Mouse (Mus musculus) C2C12 (cell line): ENCODE measurements around the gene Mtr. TPM values are rescaled to one million over a fixed set of nuclear protein-coding genes. Genes with fewer than 3 reads are reported as not detected.

Experiments used
- H3K27me3 ChIP-seq: one replicate; pipeline ENCODE4 v1.6.1; 2011; ENCODE audit not compliant: control insufficient read depth, insufficient read depth, insufficient read length
- H3K36me3 ChIP-seq: one replicate; pipeline ENCODE4 v1.6.1; 2011; ENCODE audit not compliant: control insufficient read depth, insufficient read depth
- H3K4me3 ChIP-seq: one replicate; pipeline ENCODE4 v1.5.1; 2011; ENCODE audit warnings: mild to moderate bottlenecking, control low read depth; ENCODE audit not compliant: poor library complexity, insufficient read depth, severe bottlenecking
- H3K79me2 ChIP-seq: one replicate; pipeline ENCODE4 v1.6.1; 2011; ENCODE audit not compliant: control insufficient read depth, insufficient read depth
- H3K79me3 ChIP-seq: one replicate; pipeline ENCODE4 v1.6.1; 2011; ENCODE audit warnings: low read depth, control low read depth
- H3ac ChIP-seq: one replicate; pipeline ENCODE3; 2011; ENCODE audit warnings: low read depth; ENCODE audit not compliant: control insufficient read depth, insufficient read length
- CEBPB ChIP-seq: IDR thresholded peaks from one replicate; pipeline ENCODE4 v1.6.1; 2011; ENCODE audit warnings: low read depth, mild to moderate bottlenecking, control low read depth, moderate library complexity
- CTCF ChIP-seq: IDR thresholded peaks from one replicate; pipeline ENCODE4 v1.5.1; 2011; ENCODE audit not compliant: control insufficient read depth, insufficient read depth, insufficient read length
- FOSL1 ChIP-seq: IDR thresholded peaks from one replicate; pipeline ENCODE4 v1.8.0; 2011; ENCODE audit warnings: mild to moderate bottlenecking, low read length; ENCODE audit not compliant: poor library complexity, insufficient read depth, severe bottlenecking
- MAX ChIP-seq: IDR thresholded peaks from one replicate; pipeline ENCODE4 v1.6.1; 2011; ENCODE audit warnings: mild to moderate bottlenecking, control low read depth
- MYOD1 ChIP-seq: IDR thresholded peaks from one replicate; pipeline ENCODE4 v1.6.1; 2011; ENCODE audit warnings: low read depth; ENCODE audit not compliant: control insufficient read depth, insufficient read length
- MYOG ChIP-seq: IDR thresholded peaks from one replicate; pipeline ENCODE4 v1.6.1; 2011; ENCODE audit not compliant: control insufficient read depth, insufficient read length; ENCODE audit errors: extremely low read depth
- USF1 ChIP-seq: IDR thresholded peaks from one replicate; pipeline ENCODE4 v1.6.1; 2011; ENCODE audit warnings: low read depth, mild to moderate bottlenecking, control low read depth, moderate library complexity
- polyA plus RNA-seq: library from polyadenylated mRNA; unstranded; fragments of >200 nt; fragmentation: generic; extraction: Trizol; gene quantifications from one replicate; pipeline ENCODE4 v1.2.1, GENCODE M21; 2012; ENCODE audit warnings: missing spikeins

Gene Mtr
- polyA plus RNA-seq, 1 experiment = 5.6 TPM

- Histone ChIP-seq H3K79me2 (peaks cover 45% of the 10 kb centered on the region), H3K27me3 (no peaks in the 10 kb centered on the region), H3ac (peak overlapping the region; percentile 30), H3K36me3 (peaks cover 15% of the 10 kb centered on the region), H3K79me3 (peaks cover 29% of the 10 kb centered on the region), H3K4me3 (peak overlapping the region; percentile 3)
- TF ChIP-seq MAX = no peak
- no peak for TF ChIP-seq CEBPB
- no peak for TF ChIP-seq CTCF
- TF ChIP-seq MYOG = no peak
- TF ChIP-seq MYOD1 = no peak
- TF ChIP-seq USF1 = no peak
- TF ChIP-seq FOSL1 = no peak
These were observed 1.8 kb downstream of the Mtr start for GRCm38 (mm10) chr13:12255911-12256705.

DNA sequence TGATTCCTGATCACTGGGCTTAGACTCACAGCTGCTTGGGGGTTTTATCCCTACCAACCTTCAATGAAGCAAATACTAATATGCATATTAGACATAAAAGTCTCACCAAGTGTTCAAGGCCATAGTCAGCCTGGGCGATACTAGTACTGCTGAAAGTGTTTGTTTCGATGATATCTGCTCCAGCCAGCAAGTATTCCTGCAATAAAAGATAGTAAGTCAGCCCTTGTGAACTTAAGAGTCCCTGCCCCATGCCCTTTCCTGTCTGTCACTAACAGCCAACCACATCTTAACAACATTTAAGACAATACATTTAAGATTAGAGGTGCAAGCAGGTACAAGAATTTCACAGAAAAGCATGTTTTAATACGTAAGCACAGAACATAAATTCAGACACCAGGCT is 7.4 kb downstream of the Mtr start:
- TF ChIP-seq MYOG = no peak
- no peak for TF ChIP-seq MAX
- no peak for TF ChIP-seq MYOD1
- TF ChIP-seq USF1 = no peak
- TF ChIP-seq CEBPB = no peak
- TF ChIP-seq FOSL1 = no peak
- no peak for TF ChIP-seq CTCF

GRCm38 (mm10) chr13:12249195-12249898 is 8.6 kb downstream of the Mtr start:
- no peaks in the 10 kb centered on the region for H3K27me3 ChIP-seq
- TF ChIP-seq MYOG (no peak), FOSL1 (no peak), MAX (no peak), MYOD1 (no peak), CTCF (no peak), USF1 (no peak), CEBPB (no peak)
- H3K79me3 ChIP-seq = peaks cover 9% of the 10 kb centered on the region
- peaks cover 49% of the 10 kb centered on the region for H3K36me3 ChIP-seq
- peaks cover 10% of the 10 kb centered on the region for H3K79me2 ChIP-seq
- no peak overlapping the region for H3ac ChIP-seq
- H3K4me3 ChIP-seq = no peak overlapping the region

More for the DNA sequence above, 7.4 kb downstream of the Mtr start:
- Histone ChIP-seq H3K79me2 (peaks cover 21% of the 10 kb centered on the region), H3K27me3 (no peaks in the 10 kb centered on the region), H3K4me3 (no peak overlapping the region), H3K79me3 (peaks cover 15% of the 10 kb centered on the region), H3ac (no peak overlapping the region), H3K36me3 (peaks cover 53% of the 10 kb centered on the region)

DNA sequence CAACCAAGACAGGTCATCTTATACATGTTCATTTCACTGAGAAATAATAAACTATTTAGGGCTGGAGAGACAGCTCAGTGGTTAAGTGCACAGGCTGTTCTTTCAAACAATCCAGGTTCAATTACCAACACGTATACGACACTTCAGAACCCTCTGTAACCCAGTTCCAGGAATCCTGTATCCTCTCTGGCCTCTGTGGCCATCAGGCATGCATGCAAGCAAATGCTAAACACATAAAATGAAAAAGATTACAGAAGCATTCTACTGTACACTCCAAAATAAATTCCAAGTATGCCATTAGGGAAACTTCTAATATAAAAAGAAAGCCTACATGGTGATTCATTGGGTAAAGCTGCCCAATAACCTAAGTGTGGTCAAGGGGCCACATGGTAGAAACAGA is 12.0 kb downstream of the Mtr start:
- Histone ChIP-seq H3K79me2 (no peaks in the 10 kb centered on the region), H3K4me3 (no peak overlapping the region), H3K79me3 (no peaks in the 10 kb centered on the region), H3K27me3 (no peaks in the 10 kb centered on the region), H3K36me3 (peaks cover 71% of the 10 kb centered on the region), H3ac (no peak overlapping the region)
- TF ChIP-seq USF1 = no peak
- TF ChIP-seq FOSL1 = no peak
- no peak for TF ChIP-seq MYOG
- TF ChIP-seq MYOD1 = no peak
- TF ChIP-seq MAX = no peak
- no peak for TF ChIP-seq CEBPB
- TF ChIP-seq CTCF = no peak

DNA sequence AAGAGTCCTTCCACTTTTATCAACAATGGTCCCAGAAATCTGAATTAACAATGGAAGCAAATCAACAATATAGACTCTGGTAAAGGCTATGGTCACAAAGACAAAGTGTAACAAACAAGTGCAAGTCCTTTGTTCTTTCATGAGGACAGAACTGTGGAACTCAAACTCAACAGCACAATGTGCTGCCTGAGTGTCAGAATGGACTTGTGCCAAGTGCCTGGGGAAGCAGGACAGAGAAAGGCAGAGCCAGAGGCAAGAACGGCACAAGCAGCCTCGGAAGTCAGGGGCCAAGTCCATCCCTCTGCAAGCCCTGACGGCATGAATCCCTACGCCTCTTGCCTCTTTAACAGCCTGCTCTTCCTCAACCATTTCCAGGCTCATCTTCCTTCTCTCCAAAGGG is 13.9 kb downstream of the Mtr start:
- no peak overlapping the region for H3ac ChIP-seq
- no peak overlapping the region for H3K4me3 ChIP-seq
- peaks cover 61% of the 10 kb centered on the region for H3K36me3 ChIP-seq
- no peaks in the 10 kb centered on the region for H3K79me2 ChIP-seq
- H3K79me3 ChIP-seq = no peaks in the 10 kb centered on the region
- no peak for TF ChIP-seq MAX
- H3K27me3 ChIP-seq = no peaks in the 10 kb centered on the region

DNA sequence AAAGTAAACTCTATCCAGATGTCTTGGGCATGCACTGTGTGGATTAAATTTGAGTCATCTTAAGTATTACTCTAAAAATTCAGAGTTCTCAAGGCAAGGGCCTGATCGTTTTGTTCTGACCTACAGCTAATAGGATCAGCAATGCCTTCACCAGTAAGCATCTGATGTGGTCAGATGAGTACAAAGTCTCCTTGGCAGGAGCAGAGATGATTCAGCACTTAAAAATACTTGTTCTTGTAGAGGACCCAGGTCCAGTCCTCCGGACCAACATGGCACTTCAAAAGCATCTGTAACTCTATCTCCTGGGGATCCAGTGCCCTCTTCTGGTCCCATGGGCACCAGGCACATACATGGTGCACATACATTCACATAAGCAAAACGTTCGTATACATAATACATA is 25.8 kb downstream of the Mtr start:
- H3K79me2 ChIP-seq = no peaks in the 10 kb centered on the region
- H3K4me3 ChIP-seq = no peak overlapping the region
- peaks cover 58% of the 10 kb centered on the region for H3K36me3 ChIP-seq
- no peak overlapping the region for H3ac ChIP-seq
- TF ChIP-seq MYOD1 (no peak), CTCF (no peak), USF1 (no peak)
- no peaks in the 10 kb centered on the region for H3K27me3 ChIP-seq
- H3K79me3 ChIP-seq = no peaks in the 10 kb centered on the region
